Mouse (Mus musculus) CD4-positive helper T cell, adult 2 months (primary cell): ENCODE results near the gene Pcp4l1.
"Not testable (repeated sequence)": the region's sequence is repeated elsewhere in the genome, so short reads cannot be mapped to it uniquely, and the experiment has no call there.

Experiments
- DNase-seq: peaks from one replicate; pipeline ENCODE4 v3.0.0-alpha.2; 2012; ENCODE audit warnings: low read depth, missing footprints, low spot score

The Pcp4l1 gene

DNA sequence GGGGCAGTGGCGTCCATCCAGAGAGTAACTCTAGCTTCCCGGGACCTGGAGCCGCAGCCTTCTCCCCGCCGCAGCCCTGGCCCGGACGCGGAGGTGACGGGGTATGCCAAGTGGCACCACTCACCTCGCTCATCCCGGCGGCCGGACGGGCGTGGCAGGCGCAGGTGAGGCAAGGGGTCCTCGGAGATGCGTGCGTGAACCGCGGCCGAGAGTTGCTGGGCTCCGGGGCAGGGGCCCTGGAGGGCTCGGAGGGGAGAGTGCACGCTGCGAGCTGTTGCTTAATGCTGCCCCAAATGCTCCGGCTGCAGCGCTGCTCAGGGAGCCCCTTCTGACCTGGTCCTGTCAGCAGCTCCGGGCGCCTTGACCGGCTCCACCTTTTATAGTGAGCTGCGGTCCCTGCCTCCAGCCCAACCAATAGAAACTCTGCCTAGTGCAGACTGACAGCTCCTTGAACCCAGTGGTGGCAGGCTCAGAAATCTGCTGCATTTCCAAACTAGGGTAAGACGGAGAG is at the start of gene Pcp4l1:
Gene Pcp4l1 (minus strand): TSS at position 382 of the 511 bp plus-strand sequence.
- no peak for DNase-seq

- no peak for DNase-seq
These were observed 49.3 kb upstream of the Pcp4l1 start for GRCm38 (mm10) chr1:171245353-171245752.

GRCm38 (mm10) chr1:171241952-171242351 is 45.9 kb upstream of the Pcp4l1 start:
- not testable (repeated sequence) for DNase-seq

DNA sequence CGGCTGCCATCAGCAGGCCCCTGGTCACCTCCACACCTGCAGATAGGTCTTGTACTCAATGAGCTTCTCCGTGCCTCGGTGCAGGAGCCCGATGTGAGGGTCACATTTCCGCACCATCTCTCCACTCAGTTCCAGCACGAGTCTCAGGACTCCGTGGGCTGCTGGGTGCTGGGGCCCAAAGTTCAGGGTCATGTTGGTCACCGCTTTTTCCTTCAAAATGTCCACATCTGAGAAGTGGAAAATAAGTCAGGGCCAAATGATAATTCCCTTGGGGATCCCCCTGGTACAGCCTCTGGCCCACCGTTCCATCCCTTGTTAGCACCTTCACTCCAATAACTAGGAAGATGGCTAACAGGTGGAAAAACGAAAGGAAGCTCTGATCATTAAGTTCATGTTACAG is 44.8 kb upstream of the Pcp4l1 start:
- DNase-seq: no peak

- DNase-seq: no peak
These were observed 44.1 kb upstream of the Pcp4l1 start for GRCm38 (mm10) chr1:171239992-171240744.

DNA sequence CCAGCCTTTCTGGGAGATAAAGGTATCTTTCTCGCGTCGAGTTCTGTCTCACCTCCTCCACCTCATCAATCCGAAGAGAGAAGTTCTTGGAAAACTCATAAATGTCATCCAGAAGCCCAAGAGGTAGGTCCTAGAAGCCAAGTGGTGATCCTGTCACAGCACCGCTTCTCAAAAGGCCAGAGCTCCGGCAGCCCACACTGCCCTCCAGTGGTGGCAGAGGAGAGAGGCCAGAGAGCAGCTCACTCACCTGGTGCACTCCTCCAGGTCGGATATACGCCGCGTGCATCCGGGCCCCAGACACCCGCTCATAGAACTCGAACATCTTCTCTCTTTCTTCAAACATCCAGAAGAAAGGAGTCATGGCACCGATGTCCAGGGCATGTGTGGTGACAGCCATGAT is 42.4 kb upstream of the Pcp4l1 start:
- DNase-seq: peak; percentile 61

GRCm38 (mm10) chr1:171237438-171237837 is 41.4 kb upstream of the Pcp4l1 start:
- no peak for DNase-seq

- DNase-seq: no peak
These were observed 39.7 kb upstream of the Pcp4l1 start for GRCm38 (mm10) chr1:171235791-171236190.

DNA sequence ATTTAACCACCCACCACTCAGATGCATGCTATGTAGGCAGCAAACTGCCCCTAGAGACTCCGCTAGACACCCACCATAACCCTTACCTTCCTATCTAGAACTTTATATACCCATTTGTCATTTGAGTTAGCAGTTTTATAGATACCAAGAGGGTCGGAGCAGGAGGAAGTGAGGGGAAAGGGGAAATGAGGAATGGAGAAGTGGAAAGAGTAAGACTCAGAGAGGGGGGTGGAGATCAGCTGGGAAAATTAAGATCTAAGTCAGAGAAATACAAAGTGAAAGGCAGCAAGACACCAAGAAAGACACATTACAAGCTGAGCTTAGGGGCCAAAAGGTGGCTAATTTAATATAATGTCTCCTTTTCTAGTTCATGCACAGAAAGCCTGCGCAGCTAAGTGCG is 38.5 kb upstream of the Pcp4l1 start:
- DNase-seq: no peak

GRCm38 (mm10) chr1:171234126-171234525 is 38.1 kb upstream of the Pcp4l1 start, which contains the start of gene Fcer1g:
Fcer1g (minus strand) TSS chr1:171234365.
- no peak for DNase-seq

- DNase-seq: no peak
These were observed 37.0 kb upstream of the Pcp4l1 start for GRCm38 (mm10) chr1:171232800-171233730.

DNA sequence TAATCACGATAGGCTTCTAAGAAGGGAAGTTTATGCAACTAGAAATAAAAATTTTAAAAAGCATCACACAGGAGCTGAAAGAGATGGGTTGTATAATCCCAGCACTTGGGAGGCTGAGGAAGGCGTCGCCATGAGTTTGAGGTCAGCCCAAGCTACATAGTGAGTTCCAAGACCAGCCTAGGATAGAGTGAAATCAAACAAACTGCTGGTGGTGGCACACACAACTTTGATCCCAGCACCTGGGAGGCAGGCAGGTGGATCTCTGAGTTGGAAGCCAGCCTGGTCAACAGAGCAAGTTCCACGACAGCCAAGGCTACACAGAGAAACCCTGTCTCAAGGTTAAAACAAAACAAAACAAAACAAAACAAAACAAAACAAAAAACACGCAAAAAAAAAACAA is 36.3 kb upstream of the Pcp4l1 start:
- DNase-seq: no peak

GRCm38 (mm10) chr1:171231844-171232243 is 35.8 kb upstream of the Pcp4l1 start:
- DNase-seq: no peak

GRCm38 (mm10) chr1:171230215-171230614 is 34.1 kb upstream of the Pcp4l1 start:
- no peak for DNase-seq

GRCm38 (mm10) chr1:171229750-171230149 is 33.7 kb upstream of the Pcp4l1 start:
- no peak for DNase-seq

DNA sequence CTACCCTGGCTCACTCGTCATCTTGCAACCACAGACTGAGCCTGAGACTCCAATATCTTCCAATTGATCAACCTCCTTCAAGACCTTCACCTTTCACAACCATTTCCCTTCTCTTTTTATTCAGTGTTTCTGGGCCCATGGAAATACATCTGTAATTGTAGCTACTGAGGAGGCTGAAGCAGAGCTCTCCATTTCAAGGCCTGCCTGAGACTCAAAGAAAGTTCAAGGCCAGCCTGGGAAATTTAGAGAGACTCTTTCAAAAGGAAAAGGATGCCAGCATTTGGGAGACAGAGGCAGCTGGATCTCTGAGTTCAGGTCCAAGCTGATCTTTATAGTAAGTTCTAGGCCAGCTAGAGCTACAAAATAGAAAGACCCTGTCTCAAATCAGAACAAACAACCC is 31.8 kb upstream of the Pcp4l1 start:
- no peak for DNase-seq

- DNase-seq: no peak
These were observed 30.7 kb upstream of the Pcp4l1 start for GRCm38 (mm10) chr1:171226780-171227179.

GRCm38 (mm10) chr1:171224857-171225256 is 28.8 kb upstream of the Pcp4l1 start, which contains the start of gene Apoa2:
Apoa2 (plus strand) TSS chr1:171225054.
- no peak for DNase-seq

DNA sequence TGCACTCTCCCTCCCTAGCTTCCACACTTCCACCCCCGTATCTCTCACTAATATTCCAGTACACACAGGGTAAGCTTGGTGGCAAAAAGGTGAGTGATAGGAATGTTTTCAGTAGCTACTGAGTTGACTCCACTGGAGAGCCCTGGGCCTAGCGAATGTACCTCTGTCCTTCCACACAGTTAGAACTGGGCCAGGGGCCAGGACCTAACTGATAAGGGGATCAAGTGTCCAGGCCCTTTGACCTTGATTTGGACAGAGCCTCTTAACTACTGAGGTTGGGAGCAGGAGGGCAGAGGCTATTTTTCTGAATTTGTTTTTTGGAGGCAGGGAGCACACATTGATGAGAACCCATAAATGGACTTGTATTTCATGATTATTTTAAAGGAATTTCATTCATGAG is 27.7 kb upstream of the Pcp4l1 start:
- no peak for DNase-seq

DNA sequence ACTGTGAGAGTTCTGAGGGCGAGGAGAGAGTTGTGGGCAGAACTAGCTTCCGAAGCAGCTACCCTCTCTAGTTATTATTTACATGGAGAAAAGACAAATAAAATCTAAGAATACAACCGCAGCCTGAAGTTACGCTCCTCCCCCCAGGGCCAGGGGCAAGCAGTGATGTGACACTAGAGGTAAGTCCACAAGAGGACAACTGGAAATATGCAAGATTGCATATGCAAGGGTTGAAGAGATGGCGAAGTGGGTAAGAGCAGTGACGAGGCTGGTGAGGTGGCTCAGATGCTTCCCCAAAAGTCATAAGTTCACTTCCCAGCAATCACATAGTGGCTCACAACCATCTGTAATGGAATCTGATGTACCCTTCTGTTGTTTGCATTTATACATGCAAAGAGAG is 27.1 kb upstream of the Pcp4l1 start:
- peak; percentile 26 for DNase-seq

GRCm38 (mm10) chr1:171222238-171223155 is 26.4 kb upstream of the Pcp4l1 start, which contains the start of gene Tomm40l:
Tomm40l (minus strand) TSS chr1:171222514.
- DNase-seq: peak; percentile 99
